Comparison of ENCODE assay signal across 10 mouse cellular contexts in genomic region chr4:44508386-44509226, GRCm38 (mm10).
DNase-seq lines count a peak whose midpoint lies in the region; ATAC-seq lines count a peak whose summit lies in the region.
"Had no signal": no experiment of that assay in that cellular context is flagged by ENCODE, and none has a peak within 500 bp of the region (broad histone marks: within the 10 kb centered on the region; RNA-seq: fewer than 3 reads in every experiment).

No protein-coding gene starts in this region.

- 36% methylated on average over 25 of the region's 25 CpGs for WGBS in forebrain, embryonic 11.5 days
- 43% methylated on average over 25 of the region's 25 CpGs for WGBS in forebrain, embryonic 10.5 days
- WGBS in midbrain, embryonic 15.5 days: 25% methylated on average over 25 of the region's 25 CpGs

- H3K4me2 ChIP-seq in forebrain, embryonic 11.5 days (ENCODE audit: low read depth, low read length, severe bottlenecking): no peak overlapping the region
- peak overlapping the region; percentile 29 for H3K4me2 ChIP-seq in midbrain, embryonic 15.5 days
- H3K4me2 ChIP-seq: heart, embryonic 13.5 days; limb, embryonic 13.5 days had no signal

- no peak overlapping the region for H3K27ac ChIP-seq in forebrain, embryonic 11.5 days (ENCODE audit: low read depth, low read length)
- no peak overlapping the region for H3K27ac ChIP-seq in forebrain, embryonic 10.5 days
- H3K27ac ChIP-seq in midbrain, embryonic 15.5 days: peak overlapping the region; percentile 24; the same call in 1 of the 2 replicates
- H3K27ac ChIP-seq: heart, embryonic 13.5 days; limb, embryonic 13.5 days had no signal

- ATAC-seq in forebrain, embryonic 11.5 days (replicated peaks; ENCODE audit: low FRiP score): no peak
- ATAC-seq in midbrain, embryonic 15.5 days (replicated peaks): peak; percentile 72

- H3K27me3 ChIP-seq in forebrain, embryonic 11.5 days (ENCODE audit: control insufficient read depth, insufficient read depth, low read length): peaks cover 33% of the 10 kb centered on the region
- peaks cover 80% of the 10 kb centered on the region for H3K27me3 ChIP-seq in forebrain, embryonic 10.5 days (ENCODE audit: poor library complexity, severe bottlenecking)
- 0 out of 2 replicates have a peak, but pooled peaks cover 4% of the 10 kb centered on the region for H3K27me3 ChIP-seq in midbrain, embryonic 15.5 days (replicated peaks)

- DNase-seq in forebrain, embryonic 11.5 days (ENCODE audit: low spot score): peak; percentile 70
- no peak for DNase-seq in forebrain, embryonic 10.5 days (ENCODE audit: extremely low spot score, low spot score)
- peak; percentile 76 for DNase-seq in Muller cell, postnatal 12 days (ENCODE audit: inconsistent ontology term)
- DNase-seq in forelimb bud, embryonic 11.5 days (ENCODE audit: low read depth, low spot score): peak; percentile 34
- no peak for DNase-seq in cerebellum, postnatal 10 days
- DNase-seq in heart, adult 8-10 months (ENCODE audit: low spot score): no peak
- no peak for DNase-seq in frontal cortex, postnatal 10 days (ENCODE audit: low spot score in 2 of 2)

- no peaks in the 10 kb centered on the region for H3K36me3 ChIP-seq in forebrain, embryonic 11.5 days (ENCODE audit: control insufficient read depth, insufficient read depth, low read length)
- H3K36me3 ChIP-seq in forebrain, embryonic 10.5 days (replicated peaks): no peaks in the 10 kb centered on the region
- no peaks in the 10 kb centered on the region for H3K36me3 ChIP-seq in midbrain, embryonic 15.5 days (replicated peaks)
- H3K36me3 ChIP-seq: heart, embryonic 13.5 days; limb, embryonic 13.5 days had no signal

- no peak overlapping the region for H3K4me3 ChIP-seq in forebrain, embryonic 11.5 days (ENCODE audit: low read depth, low read length)
- no peak overlapping the region for H3K4me3 ChIP-seq in forebrain, embryonic 10.5 days
- H3K4me3 ChIP-seq in midbrain, embryonic 15.5 days: no peak overlapping the region
- H3K4me3 ChIP-seq: heart, embryonic 13.5 days; limb, embryonic 13.5 days had no signal

- no peak overlapping the region for H3K9ac ChIP-seq in forebrain, embryonic 11.5 days (ENCODE audit: low read length)
- no peak overlapping the region for H3K9ac ChIP-seq in midbrain, embryonic 15.5 days
- H3K9ac ChIP-seq: heart, embryonic 13.5 days; limb, embryonic 13.5 days had no signal

- 0 out of 2 replicates have a peak, but pooled peaks cover 3% of the 10 kb centered on the region for H3K4me1 ChIP-seq in forebrain, embryonic 11.5 days (replicated peaks; ENCODE audit: control insufficient read depth, insufficient read depth, low read length)
- peaks cover 17% of the 10 kb centered on the region for H3K4me1 ChIP-seq in forebrain, embryonic 10.5 days
- H3K4me1 ChIP-seq in midbrain, embryonic 15.5 days: peaks cover 14% of the 10 kb centered on the region
- H3K4me1 ChIP-seq: heart, embryonic 13.5 days; limb, embryonic 13.5 days had no signal

- no peaks in the 10 kb centered on the region for H3K9me3 ChIP-seq in forebrain, embryonic 11.5 days (ENCODE audit: control insufficient read depth, low read length)
- no peaks in the 10 kb centered on the region for H3K9me3 ChIP-seq in forebrain, embryonic 10.5 days
- H3K9me3 ChIP-seq in midbrain, embryonic 15.5 days: no peaks in the 10 kb centered on the region
- H3K9me3 ChIP-seq: heart, embryonic 13.5 days; limb, embryonic 13.5 days had no signal

Comparison
In these comparisons a context has a peak if more than half of its experiments do, and no peak if none do; other contexts are left out.
1. DNase-seq: peak in forebrain, embryonic 11.5 days (single experiment), Muller cell, postnatal 12 days (single experiment) and forelimb bud, embryonic 11.5 days (single experiment); none in forebrain, embryonic 10.5 days (single experiment), cerebellum, postnatal 10 days (0 of 2), heart, adult 8-10 months (single experiment) and frontal cortex, postnatal 10 days (0 of 2).